Mouse (Mus musculus): ENCODE measurements around the gene Pde5a. TPM values are rescaled to one million over a fixed set of nuclear protein-coding genes. Genes with fewer than 3 reads are reported as not detected.

Pde5a gene
- 1.6 and 2.1 TPM in 2 replicates for polyA plus RNA-seq (2015; fragmentation: Nextera tagmentation; extraction: Ambion mirVana)

DNA sequence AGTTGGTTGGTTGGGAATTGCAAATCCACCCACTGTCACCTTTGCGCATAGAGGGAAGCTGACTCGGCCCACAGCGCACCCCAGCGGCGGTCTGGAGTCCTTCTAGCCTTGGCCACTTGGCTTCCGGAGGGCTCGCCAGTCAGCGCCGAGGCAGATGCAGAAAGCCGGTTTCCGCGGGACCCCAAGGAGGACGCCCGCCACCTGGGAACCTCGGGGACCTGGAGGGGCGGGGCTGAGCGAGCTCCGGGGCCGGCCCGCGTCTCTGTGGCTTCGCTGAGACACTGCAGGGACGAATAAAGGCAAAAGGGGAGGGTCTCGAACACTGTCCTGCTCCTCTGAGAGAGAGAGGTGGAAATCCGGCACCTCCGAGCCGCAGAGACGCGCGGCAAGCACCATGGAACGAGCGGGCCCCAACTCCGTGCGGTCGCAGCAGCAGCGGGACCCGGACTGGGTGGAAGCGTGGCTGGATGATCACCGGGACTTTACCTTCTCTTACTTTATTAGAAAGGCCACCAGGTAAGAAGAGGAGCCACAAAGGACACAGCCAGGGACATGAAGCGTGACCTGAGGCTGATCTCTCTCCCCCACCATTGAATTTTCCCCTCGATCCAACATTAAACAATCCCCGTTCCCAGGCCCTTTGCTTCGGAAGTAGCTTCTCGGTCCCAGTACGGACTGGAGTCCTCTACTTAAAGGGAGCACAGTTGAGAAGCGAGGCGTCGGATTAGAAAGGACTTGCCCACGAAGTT, at the start of gene Pde5a:
Gene Pde5a (plus strand): TSS at position 96 of the 749 bp plus-strand sequence.

DNA sequence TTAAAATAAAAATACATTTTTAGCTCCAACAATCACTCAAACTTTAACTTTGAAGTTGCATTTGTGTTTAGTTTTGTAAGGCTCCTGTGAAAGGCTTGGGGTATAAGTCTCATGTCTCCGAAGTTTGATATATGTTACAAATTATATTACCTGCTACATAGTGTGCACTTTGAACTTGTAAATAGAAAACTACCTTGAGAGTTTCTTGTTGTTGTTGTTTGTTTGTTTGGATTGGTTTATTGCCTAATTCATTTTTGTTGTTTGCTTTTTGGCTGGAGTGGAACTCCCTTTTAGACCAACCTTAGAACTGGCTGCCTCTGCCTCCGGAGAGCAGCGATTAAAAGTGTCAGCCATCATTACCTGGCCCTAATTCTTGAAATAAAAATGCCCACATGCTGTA, 166.0 kb downstream of the Pde5a start, which contains the start of gene Fabp2:
Gene Fabp2 (plus strand): TSS at position 301 of the 400 bp plus-strand sequence.

Other genes with a start within 250 kb of the Pde5a start
- gene Fnbp1l, start 109.2 kb upstream of the Pde5a start, polyA plus RNA-seq (2015; fragmentation: Nextera tagmentation; extraction: Ambion mirVana), result 8.7 and 9.3 TPM in 2 replicates
- 0.26 TPM in 1 of 2 replicates, not detected in the other for gene Fabp2, start 166.1 kb downstream of the Pde5a start, polyA plus RNA-seq (2015; fragmentation: Nextera tagmentation; extraction: Ambion mirVana)
- not detected in 2 replicates for gene Gm10959, start 190.4 kb downstream of the Pde5a start, polyA plus RNA-seq (2015; fragmentation: Nextera tagmentation; extraction: Ambion mirVana)
- 67.4 and 72.7 TPM in 2 replicates for gene 1810037I17Rik, start 195.3 kb downstream of the Pde5a start, polyA plus RNA-seq (2015; fragmentation: Nextera tagmentation; extraction: Ambion mirVana)